Mouse (Mus musculus) B cell, adult 67 days (primary cell): ENCODE data around the gene Gm15114. TPM values are rescaled to one million over a fixed set of nuclear protein-coding genes. Genes with fewer than 3 reads are reported as not detected.

Experiments
- total RNA-seq, 2 experiments: library from RNA; stranded (reverse); gene quantifications; 4 replicates each; pipeline ENCODE4 v1.2.4; 2023

Gm15114 gene
- total RNA-seq = not detected

DNA sequence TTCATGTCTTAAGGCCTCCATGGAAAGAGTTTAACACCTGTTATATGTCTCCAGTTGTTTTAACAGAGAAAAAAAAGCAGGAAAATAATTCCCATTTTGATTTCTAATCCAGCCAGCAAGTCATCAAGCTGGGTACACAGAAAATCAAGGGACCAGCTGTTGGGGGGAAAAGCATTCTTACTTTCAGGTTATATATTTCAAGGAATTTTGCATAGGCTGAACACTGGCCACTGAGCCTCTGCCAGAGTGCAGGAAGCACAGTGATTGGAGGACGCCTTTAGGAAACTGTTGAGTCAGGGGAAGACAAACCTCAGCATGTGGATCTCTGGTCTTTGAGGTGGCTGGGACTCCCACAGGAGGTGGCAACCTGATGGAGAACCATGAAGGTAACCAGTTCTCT is at the start of gene Gm15114:
TSS of gene Gm15114 (plus strand) at position 301 of the 400 bp plus-strand sequence.

Other genes starting within 250 kb of the Gm15114 start
- not detected for gene Gm8334, start 126.2 kb downstream of the Gm15114 start, total RNA-seq
- not detected for gene Gm15127, start 174.6 kb downstream of the Gm15114 start, total RNA-seq